Mouse (Mus musculus) erythroblast, embryonic 14.5 days (primary cell): ENCODE measurements around the gene Dzank1.

Experiments used
- GATA1 ChIP-seq: IDR thresholded peaks from 2 replicates; pipeline ENCODE4 v1.6.1; 2012; ENCODE audit warnings: low read length, inconsistent platforms, mixed read lengths
- TAL1 ChIP-seq: IDR thresholded peaks from 3 replicates; pipeline ENCODE4 v1.6.1; 2012; ENCODE audit warnings: low read length, inconsistent platforms, mixed read lengths

DNA sequence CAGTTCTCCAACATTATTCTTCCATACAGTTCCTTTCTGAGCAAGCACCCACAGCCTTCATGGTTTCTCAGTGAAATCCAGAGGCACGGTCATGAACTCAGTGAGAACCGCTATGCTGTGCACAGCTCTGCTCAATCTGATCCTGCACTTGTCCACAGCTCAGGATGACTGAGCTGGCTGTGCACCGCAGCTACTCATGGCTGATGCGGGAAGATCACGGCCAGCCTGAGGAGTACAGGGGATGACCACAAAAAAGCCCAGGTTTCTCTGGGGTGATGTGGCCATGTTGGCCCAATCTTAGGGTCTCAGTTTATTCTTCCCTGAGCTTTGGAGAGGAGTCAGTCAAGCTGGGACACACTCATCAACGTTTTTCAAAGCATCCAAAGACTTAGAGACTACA, 68.9 kb downstream of the Dzank1 start:
- no peak for TF ChIP-seq GATA1
- TF ChIP-seq TAL1 = no peak
